Mouse (Mus musculus) layer of hippocampus, adult 11-12 months (tissue): ENCODE measurements around the gene Ascc2.

Experiments
- DNase-seq: peaks from one replicate; pipeline ENCODE4 v3.0.0; 2022; ENCODE audit warnings: low spot score

Gene Ascc2

DNA sequence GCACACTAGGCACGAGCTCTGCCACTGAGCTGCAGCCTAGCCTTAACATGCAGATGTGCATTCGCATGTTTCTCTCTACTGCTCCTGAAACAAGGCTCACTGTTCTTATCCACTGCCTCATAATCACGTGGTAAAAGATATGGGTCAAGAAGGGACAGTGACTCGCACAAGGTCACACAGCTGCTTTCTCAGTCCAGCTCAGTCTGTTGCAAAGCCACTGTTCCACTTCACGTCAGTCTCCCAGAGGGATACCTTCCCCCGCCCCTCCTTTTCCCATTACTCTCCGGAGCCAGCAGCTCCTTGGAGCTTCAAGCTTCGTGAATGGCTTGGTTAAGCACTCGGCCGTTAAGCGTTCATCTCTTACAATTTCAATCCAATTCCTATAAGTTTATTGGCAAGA is 82.8 kb downstream of the Ascc2 start:
- no peak for DNase-seq

DNA sequence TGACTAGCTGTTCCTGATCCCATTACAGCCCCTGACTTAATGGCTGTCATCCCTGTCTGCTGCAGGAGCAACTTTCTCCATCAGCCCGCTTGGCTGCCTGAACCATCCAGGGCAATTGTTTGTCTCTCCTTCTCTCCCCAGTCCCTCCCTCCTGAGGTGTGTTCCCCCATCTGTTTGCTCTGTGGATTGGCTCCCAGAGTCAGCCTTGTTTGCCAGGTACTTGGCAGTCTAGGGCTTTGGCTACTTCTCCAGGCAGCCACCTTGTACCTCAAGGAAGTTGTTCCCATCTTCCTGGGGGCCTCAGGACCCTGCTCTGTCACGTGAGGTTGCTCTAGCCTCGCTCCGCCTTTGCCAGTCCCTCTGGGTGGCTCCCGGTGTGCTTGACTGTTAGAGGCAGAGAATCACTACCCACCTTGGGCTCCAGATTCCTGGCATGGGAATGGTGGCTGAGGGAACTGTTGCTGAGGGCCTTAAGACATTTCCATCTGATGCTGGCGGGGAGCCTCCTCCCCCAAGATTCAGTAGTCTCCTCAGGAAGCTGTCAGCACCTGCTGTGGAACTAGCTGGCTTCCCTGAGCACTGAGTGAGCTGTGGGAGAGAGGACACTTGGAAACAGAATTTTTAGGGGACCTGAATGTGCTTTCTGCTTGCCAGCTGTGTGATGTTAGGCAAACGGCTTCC is 83.5 kb downstream of the Ascc2 start:
- DNase-seq = no peak

DNA sequence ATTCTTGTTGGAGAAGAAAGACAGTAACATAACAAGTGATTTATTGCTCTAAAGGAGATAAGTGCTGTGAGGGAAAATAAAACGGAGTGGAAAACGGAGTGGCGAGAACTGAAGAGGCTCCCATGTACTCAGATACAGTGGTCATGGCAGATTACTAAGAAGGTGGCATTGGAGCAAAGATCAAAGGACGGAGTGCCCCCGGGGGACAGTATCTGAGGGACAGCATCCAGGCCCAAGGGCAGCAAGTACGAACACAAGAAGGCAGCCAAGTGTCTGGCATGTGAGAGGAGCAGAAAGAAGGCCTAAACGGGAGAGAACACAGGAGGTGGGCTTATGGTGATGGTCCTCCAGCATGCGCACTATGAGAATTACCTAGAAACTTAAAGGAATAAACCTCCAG is 84.2 kb downstream of the Ascc2 start:
- DNase-seq = no peak

DNA sequence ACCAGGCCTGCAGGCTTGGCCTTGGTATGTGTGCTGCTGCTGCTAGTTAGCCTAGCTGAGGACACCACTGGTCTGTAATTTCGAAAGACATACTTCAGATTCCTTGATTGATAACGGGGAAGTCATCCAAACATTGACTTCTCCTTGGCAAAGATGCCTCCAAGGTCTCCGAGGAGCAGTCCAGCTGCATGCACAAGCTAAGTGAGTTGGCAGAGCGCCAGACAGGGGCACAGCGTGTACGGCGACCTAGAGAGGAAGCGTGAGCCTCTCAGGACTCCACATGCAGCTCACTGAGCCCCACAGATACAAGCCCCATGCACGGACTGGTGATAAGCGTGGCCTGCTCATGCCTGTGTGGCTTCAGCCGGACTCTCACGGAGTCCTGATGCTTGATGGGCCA is 92.1 kb downstream of the Ascc2 start:
- no peak for DNase-seq

DNA sequence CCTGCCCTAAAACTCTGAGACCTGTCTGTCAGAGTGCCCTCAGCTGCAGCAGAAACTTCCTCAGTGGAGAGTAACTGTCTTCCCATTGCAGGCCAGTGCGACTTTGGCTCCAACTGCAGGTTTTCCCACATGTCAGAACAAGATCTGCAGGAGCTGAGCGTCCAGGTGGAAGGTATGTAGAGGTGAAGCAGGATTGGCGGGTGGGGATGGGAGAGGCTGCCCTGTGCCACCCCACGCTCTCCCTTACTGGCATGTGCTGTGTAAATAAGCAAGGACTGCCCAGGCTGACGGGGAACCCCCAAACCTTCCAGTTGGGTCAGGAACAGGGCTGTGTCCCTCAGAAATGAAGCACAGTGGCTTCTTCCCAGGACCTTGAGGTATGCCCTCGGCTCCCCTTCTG is 92.5 kb downstream of the Ascc2 start:
- DNase-seq = no peak

DNA sequence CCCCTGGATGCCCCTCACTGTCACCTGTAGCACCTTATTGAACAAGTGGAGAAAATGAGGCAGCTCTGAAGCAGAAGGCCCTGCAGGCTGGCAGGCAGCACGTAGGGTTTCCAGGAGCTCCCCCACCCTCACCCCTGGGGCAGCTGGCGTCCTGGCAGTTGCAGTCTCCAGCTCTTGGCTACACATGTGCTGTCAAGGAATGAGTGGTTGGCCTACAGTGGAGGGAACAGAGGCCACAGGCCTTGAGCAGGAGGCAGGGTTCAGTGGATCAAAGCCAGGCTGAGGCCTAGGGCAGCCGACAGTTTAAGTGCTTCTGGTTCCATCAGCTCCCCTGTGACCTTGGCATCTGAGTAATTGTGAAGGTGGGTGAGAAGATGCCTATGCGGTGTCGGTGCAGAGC is 93.4 kb downstream of the Ascc2 start:
- no peak for DNase-seq

DNA sequence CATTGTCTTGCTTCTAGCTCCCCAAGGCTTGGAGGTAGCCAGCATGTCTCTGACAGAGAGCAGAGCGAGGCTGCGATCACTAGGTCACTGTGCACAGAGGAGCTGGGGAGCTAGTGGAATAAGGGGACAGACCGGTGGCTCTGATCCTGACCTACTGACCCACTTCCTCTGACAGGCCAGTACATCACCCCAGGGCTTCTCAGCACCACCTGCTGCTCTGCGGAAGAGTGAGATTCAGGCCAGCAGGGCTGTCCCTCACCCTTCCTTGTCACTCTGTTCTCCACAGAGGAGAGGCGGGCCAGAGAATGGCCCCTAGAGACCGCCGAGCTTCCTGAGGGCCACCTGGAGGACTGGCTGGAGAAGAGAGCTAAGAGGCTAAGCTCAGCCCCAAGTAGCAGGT is 94.2 kb downstream of the Ascc2 start:
- no peak for DNase-seq

DNA sequence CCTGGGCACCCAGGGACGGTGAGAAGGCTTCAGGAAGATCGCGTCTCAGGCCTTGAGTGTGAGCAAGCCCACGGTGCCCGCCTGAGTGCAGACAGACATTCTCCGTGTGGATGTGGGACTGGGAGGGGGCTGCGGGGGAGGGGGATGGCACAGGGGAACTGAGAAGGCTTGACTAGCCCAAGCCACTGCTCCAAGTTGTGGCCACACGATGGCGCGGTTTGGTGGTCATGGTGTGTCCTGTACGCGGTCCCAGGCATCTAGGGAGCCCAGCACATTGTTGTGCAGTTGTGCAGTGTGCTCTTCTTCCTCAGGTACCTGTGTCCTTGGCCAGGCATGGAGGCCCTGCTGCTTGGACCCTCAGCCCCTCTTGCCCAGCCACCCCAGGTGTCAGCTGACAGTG is 96.6 kb downstream of the Ascc2 start:
- DNase-seq = no peak
